Mouse (Mus musculus) T-helper 1 cell (primary cell): ENCODE data around the gene Fcho2.

Experiments used
- in situ Hi-C: fragments of 300-600 bp; cut with MboI, MseI; formaldehyde crosslinking; loops from one replicate; pipeline ENCODE4 v1.15.1; 2025; ENCODE audit warnings: high pct_unique_total_duplicates

Gene Fcho2

GRCm38 (mm10) chr13:98680470-98681060, 134.7 kb downstream of the Fcho2 start:
- in situ Hi-C loops: no loop called here

- in situ Hi-C loops: no loop called here
Observed at GRCm38 (mm10) chr13:98679631-98680041, 135.6 kb downstream of the Fcho2 start.

- in situ Hi-C loops: no loop called here
Observed at GRCm38 (mm10) chr13:98679230-98679629, 136.0 kb downstream of the Fcho2 start.

DNA sequence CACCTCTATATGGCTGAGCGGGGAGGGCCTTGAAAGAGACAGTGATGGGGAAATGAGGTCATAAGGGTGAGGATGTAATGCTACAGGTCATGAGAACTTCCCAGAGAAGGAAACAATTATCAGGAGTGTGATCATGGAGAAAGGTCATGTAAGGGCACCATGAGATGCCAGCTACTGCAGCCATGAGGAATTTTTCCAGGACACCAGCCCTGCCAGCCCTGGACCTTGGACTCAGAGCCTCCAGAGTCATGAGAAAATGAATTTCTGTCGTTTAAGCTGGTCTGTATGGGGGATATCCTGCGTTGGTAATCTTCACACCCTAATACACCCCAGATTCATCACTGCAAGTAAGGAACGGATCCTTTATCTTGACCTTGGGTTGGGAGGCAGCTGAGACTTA, 141.3 kb downstream of the Fcho2 start:
- in situ Hi-C loops: no loop called here
